Mouse (Mus musculus) T-helper 2 cell (primary cell): Measurements from ENCODE around the gene Ints7.

ENCODE experiments used
- in situ Hi-C: fragments of 300-600 bp; cut with MboI, MseI; formaldehyde crosslinking; loops from one replicate; pipeline ENCODE4 v1.15.1; 2025; ENCODE audit warnings: high pct_unique_total_duplicates

Ints7 gene

DNA sequence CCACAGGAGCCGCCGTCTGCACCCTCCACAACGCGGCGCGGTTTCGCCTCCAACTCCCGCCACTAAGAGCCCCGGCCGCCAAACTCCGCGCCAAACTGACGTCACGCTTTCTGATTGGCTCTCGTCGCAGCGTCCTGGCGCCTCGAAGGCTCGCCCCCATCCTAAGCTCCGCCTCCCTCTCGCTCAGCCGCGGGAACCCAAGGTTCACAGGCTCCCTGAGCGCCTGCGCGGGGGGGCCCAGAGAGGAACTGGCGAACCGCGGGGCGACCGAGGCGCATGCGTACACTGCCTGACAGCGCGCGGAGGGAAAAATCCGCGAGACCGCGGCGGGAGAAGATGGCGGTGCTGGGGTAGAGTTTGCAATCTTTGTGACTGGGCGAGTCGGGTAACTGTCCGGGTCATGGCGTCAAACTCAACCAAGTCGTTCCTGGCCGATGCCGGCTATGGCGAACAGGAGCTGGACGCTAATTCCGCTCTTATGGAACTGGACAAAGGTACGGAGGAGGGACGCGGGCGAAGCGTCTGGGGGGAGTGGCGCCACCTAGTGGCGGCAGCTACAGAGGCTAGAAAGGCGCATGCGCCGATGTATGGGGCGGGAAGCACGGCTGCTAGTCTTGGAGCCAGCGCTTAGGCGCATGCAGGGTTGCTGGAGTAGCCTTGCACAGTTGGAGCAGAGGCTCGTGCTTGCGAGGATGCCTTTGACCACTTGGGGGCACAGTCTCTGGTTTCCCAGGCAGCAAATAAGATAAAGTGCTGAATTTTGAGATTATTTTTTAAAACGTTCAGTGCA, at the start of gene Ints7, which contains the start of gene Dtl:
Gene Ints7 (plus strand): TSS at position 179 of the 790 bp plus-strand sequence.
Gene Dtl (minus strand): TSS at position 87 of the 790 bp plus-strand sequence.
- in situ Hi-C loops = loop anchor here (5.0 kb wide), 1 partner anchor 242 kb away; no protein-coding TSS in a partner anchor

DNA sequence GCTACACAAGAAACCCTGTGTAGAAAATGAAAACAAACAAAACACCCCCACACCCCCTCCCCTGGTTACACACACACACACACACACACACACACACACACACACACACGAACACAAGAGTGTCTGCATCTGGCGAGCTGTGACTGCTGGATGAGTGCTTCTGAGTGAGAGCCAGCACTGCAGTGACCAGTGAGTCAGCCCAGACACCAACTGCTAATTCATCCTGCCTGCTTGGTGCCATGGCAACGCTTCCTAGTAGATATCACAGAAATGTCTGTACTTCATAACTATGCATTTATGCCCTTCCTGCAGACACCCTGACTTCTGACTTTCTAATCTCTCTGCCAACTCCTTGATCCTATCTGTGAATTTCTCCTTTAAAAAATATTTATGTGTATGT, 48.3 kb upstream of the Ints7 start:
- in situ Hi-C loops = no loop called here

DNA sequence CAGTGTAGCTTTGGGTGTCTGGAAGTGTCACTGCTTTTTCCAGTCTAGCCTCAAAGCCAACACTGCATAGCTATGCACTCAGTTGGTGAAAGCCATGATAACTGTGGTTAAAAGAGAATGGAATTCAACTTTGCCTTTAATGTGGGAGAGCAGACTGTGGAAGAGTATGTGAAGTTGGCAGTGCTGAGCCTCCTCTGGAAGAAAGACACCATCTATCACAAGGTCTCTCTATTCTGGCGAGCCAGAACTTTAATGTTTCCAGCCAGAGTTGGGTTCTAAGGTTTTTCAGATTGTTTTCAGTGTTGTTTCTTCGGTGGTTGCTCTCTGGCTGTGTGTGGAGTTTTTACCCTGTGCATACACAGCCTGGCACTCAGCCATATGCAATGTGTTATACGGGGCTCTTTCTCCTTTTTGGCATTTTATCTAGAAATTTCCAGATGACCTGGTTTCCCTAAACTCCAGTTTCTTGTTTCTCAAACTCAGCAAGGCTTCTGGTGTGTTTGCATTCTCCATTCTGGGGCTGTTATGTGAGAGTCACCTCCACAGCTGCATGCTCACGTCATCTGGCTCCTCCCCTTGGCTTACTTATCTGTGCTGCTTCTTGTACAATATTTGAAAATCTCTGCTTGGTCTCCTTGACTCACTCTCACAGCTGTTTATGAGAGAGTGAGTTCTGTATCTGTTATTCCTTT, 47.4 kb upstream of the Ints7 start:
- in situ Hi-C loops = no loop called here

DNA sequence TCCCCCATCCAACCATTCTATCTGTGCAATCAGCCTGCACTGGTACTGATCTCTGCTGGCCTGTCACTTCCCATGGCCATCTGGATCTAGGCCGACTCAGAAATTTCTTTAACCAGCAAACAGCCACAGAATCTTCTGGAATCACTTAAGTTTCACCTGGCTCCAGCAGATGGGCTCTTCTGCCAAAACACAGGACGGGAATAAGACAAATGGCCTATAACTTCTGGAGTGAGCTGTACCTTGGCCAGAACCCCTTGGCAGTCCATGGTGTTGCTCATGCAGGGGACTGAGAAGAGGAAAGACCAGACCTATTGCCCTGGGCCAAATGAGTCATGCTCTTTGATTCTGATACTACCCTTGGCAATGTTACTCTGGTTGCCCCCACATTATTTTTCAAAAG, 46.0 kb upstream of the Ints7 start:
- in situ Hi-C loops = no loop called here

DNA sequence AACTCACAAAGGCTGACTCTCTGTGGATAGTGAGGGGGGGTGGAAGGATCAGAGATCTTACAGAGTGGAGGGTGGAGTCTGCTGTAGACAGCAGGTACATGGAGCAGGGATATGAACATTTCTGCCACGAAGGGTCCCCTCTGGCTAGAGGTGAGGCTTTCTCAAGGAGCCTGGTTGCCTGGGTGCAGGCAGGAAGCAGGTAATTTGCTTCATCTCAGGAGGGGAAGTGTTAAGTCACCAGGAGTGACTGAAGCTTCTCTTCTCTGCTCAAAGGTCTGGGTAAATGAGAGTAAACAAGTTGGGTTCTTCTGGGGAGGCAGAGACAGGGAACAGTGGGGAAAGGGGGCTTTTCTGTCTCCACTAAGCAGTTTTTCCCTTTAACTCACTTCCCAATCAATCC, 44.4 kb upstream of the Ints7 start:
- in situ Hi-C loops = no loop called here

DNA sequence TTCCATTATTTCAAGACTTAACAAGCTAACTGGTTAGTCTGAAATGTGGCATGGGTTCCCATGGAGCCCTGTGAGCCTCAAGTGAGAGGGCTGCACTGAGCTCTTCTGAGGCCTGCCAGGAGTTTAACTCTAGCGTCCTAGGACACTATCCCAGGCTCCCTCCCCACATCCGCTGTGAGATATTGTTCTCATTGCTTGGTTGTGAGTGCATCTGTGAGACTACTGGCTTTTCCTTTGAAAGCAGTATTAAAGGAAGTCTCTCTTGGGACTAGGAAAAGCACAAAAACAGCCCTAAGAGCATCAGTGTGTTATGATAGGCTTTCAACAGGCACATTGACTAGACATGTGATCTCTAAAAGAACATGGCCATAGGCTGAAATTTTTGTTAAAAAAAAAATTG, 40.5 kb upstream of the Ints7 start:
- in situ Hi-C loops = no loop called here

DNA sequence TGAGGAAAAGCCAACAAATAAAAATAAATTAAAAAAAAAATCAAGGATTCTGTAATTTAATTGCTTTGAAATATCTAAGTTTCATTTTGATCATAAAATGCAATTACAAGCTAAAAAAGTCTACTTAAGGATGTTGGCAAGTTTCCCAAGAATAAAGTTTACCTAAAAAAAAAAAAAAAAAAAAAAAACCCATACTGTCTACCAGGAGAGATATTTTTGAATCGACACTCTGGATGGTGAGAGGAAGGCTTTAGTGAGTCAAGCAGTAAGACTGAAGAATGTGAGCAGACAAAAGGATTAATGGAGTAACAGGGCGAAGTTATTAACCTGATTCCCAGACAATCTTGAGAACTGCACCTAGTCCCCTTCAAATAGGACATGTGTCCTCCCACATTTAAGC, 35.1 kb upstream of the Ints7 start:
- in situ Hi-C loops = loop anchor here (5.0 kb wide), 1 partner anchor 198 kb away; no protein-coding TSS in a partner anchor

DNA sequence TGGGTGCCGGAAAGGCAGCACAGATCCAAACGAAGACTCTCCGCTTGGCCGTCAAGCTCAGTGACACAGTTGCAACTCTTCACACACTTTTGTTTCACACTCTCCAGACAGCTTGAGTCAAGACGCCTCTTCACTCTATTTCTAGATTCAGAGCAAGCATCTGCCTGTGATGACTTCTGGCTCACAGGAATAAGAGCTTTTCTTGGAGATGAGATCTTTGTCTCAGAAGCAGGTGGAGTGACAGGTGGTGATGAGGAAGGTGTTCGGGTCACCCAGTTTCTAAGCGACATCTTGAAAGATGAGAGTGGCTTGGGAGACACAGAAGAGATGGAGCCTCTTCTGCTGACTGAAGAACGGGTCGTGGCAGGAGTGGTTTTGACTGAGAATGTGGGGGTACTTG, 34.4 kb upstream of the Ints7 start:
- in situ Hi-C loops = loop anchor here (5.0 kb wide), 1 partner anchor 199 kb away; no protein-coding TSS in a partner anchor

DNA sequence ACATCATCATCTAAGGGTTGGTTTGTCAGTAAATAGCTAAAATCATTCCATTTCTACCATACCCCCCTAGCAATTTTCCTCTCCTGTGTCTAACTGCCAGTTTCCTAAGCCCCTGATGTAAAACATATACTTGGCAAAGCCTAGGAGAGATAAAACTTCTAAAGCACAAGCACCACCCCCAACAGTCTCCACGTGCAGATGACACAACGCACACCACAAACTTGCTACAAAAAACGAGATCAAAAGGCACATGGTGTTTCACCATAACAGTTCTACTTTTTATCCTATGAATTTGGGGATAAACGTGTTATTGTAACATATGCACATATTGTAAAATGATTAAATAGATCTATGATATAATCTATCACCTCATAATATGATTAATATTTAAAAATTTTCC, 33.8 kb upstream of the Ints7 start:
- in situ Hi-C loops = loop anchor here (5.0 kb wide), 1 partner anchor 199 kb away; no protein-coding TSS in a partner anchor

DNA sequence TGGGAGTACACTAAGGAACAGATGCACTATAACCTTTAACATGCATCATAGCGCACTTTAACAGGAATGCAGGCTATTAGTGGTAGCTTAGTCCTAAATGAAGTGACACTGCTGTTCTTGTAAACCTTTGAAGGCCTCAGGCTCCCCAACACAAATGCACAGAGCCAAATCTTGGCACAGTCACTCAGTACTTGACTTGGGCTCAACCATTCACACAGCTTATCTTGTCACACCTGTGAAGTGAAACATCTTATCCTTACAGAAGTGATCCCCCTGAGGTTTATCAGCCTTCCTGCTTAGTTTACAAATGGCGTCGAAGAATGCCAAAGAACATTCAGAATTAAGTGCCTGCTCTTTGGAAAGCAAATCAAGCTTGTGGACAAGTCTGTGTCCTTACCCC, 31.7 kb upstream of the Ints7 start:
- in situ Hi-C loops = loop anchor here (5.0 kb wide), 1 partner anchor 201 kb away; no protein-coding TSS in a partner anchor

DNA sequence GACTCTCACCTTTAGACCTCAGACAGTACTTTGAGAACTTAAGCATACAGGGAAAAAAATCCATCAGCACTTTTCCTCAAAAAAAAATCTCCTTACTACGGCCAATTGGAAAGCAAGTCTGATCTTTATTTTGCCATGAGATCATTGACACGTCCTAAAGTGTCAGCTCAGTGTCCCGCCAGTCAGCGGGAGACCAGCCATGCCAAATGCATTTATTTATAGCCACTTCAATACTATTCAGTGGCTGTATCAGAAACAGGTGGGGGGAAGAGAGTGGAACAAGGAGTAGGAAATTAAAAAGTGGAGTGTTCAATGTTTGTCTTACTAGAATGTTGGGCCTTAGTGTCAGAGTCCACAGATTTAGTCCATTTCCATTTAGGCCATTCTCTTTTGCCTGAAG, 24.6 kb upstream of the Ints7 start:
- in situ Hi-C loops = no loop called here

DNA sequence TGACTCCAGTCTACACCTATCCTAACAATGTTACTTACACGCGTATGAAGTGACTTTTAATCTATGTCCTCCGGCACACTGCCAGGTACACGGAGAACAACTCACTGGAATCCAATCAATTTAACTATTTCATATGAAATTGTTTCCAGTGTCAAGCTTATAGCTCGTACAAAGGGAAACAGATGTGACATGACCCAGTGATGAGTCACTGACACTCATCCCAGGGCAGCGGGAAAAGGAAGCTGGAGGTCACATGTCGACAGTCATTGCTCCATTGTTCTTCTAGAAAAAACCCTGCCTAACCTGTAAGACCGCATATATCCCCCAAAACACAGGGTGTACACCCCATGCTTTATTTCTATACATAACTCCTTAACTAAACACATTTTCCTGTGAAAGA, 18.3 kb upstream of the Ints7 start:
- in situ Hi-C loops = no loop called here

DNA sequence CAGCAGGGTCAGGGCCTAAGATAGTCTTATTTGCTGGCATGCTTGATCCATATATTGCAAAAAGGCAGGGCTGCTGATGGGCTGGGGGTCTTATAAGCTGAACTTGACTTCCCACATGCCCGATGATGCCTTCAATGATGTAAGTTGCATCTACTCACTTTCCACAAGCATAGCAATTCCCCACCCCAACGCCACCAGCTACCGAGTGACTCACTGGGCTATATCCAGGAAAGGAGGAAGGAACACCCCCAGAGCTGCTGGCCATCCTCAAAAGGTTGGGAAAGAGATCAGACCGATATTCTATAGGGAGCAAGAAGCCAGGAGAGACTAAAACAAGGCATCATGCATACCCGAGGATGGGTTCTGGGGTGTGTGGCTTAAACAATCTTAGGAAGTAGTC, 15.7 kb upstream of the Ints7 start:
- in situ Hi-C loops = no loop called here

DNA sequence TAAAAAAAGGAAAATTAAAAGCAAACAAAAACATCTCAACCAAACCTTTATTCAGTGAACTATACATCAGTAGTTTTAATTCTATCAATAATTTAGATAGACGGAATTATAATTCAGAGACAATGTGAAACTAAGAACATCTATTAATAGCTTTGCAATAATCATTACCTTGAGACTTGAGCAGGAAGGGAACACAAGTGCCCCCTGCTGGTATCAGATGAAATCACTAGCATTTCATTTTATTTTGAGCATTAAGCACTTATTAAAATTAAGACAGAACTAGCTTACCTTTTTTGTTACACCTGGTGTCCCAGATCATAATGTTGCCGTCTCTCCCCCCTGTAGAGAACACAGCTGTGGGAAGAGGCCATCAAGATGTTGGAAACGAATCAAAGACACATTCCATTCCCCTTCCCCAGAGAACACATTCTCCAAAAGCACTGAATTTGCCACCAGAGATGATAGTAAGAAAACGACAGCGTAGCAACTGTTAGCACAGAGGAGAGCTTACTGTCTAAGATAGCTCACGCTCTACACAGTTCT, 12.5 kb upstream of the Ints7 start:
- in situ Hi-C loops = no loop called here

DNA sequence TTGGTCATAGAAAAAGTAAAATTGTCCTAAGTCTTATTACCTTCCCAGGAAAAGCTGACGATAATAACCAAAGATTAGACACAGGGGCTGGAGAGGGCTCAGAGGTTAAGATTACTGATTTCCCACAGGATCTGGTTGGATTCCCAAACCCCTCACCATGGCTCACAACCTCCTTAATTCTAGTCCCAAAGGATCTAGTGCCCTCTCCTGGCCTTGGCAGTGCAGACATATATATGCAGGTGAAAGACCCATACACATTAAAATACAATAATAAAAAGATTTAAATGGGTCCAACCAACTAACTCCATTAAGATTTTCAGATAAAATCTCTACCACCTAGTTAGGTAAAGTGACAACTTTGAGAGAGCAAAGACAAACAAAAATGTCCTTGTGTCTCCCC, 7.6 kb upstream of the Ints7 start:
- in situ Hi-C loops = no loop called here

DNA sequence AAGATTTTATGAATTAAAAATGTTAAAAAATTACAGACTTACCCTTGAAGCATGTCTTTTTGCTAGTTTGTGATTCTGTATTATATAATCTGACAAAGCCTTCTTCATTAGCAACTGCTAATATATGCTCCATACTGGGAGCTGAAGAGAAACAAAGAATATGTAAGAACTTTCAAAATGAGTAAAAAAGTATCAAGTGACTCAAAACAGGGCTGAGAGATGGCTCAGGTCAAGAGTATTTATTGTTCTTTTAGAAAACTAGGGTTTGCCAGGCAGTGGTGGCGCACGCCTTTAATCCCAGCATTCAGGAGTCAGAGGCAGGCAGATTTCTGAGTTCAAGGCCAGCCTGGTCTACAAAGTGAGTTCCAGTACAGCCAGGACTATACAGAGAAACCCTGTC, 5.8 kb upstream of the Ints7 start:
- in situ Hi-C loops = no loop called here

DNA sequence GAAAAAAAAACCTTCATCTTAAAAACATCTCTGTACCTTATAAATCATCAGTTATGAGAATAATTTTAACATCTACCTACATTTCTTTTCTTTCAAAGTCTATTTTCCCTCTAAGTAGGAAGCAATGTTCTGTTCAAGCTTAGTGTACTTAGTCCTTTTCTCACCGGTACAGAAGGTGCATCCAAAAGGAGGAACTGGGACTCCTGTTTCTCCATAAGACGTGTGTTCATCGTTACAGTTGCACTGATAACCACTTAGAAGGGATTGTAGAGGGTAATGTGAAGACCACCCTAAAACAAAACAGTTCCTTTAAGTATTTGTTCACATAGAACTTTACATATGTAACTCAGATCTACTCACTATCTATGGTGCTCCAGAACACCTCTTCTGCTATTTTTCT, 5.0 kb upstream of the Ints7 start:
- in situ Hi-C loops = no loop called here

DNA sequence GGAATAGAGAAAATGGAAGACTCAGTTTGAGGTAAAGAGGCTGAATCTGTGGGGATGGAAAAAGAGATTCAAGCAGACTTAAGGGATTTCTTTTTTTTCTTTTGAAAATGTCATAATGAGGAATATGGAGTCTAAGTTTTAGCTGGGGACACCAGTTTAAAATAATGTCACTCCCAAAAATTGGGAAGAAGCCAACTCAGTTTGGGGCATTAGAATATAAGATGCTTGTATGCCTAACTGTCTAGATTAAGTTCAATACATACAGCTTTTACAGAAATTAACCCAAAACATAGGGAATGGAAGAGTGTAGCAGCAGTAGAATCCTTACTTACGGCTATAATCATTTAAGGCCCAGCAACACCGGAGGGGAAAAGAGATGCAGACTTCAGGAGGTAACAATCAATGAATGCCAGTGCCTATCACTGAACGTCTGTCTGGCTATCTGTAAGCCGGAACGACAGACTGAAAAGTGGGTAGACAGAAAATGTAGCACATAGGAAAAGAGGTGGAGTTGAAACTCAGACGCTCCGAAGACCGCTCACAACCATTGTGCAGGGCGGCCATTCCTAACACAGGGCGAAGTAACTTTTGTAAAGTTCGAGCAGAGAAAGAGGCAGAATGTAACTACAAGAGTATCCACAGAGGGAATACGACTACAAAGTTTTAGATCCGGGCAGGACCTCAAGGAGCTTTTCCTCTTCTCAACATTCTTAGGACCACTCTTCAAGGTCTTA, 1.4 kb upstream of the Ints7 start:
- in situ Hi-C loops = no loop called here

DNA sequence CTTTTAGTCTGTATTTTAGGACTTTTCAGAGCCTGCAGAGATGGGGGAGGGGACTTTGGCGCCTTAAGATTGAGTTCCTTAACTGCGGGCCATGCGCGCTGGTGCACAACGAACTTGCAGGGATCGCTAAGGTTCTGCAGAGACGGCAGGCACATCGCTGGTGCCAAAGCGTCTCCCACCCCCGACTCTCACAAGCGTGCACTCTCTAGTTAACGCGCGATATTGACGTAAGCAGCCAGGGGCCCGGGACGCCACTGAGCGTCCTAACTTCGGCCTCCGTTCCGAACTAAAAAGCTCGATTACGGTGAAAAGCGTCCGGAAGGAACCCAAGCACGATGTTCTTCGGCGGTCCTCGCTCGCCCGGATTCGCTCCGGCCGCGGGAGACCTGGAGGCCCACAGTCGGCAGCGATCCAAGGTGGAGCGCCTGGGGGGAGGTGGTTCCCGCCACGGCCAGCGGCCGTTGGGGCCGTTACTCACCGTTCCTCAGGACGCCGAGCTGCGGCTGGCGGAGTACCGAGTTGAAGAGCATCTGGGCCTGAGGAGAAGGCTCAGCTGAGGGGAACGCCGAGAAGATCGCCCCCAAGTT, 472 bp upstream of the Ints7 start:
- in situ Hi-C loops = loop anchor here (5.0 kb wide), 1 partner anchor 242 kb away; no protein-coding TSS in a partner anchor

DNA sequence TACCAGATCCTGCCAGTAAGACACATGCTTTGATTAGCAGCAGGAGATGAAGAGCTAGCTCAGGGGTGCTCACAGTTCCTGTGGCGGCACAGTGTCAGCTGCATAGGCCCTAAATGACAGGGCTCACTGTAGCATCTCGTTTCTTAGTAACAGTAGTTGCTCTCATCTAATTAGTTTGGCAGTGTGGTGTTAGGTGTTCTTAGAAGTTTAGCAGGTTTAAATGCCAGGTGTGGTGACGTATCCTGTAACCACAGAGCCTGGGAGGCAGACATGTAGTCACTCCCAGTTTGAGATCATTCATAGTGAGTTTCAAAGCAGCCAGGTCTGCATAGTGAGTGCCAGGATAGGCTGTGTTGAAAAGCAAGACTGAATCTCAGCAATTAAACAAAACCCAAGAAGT, 4.1 kb downstream of the Ints7 start:
- in situ Hi-C loops = loop anchor here (5.0 kb wide), 1 partner anchor 238 kb away; no protein-coding TSS in a partner anchor

DNA sequence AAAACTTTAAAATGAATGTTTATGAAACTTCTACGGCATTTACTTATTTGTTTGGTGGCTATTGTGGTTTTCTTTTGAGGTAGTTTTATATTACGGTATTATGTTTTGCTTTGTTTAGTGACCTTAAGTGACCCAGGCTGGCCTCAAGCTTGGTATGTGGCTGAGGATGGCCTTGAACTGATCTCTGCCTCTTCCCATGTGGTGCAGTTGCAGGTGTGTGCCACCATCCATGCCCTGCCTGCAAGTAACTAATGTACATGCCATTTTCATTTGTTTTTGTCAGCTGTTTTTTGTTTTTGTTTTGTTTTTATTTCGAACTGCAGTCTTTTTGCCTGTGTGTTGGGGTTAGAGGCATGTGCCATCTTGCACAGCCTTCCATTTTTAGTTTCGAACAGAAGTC, 6.2 kb downstream of the Ints7 start:
- in situ Hi-C loops = no loop called here
